Mouse (Mus musculus) lung, embryonic 14.5 days (tissue): ENCODE measurements around the gene Rab4b. TPM values are rescaled to one million over a fixed set of nuclear protein-coding genes. Genes with fewer than 3 reads are reported as not detected.

Experiments used
- ATAC-seq: fragments of 200-750 bp; cut with Nextera tagmentation; 2 replicates; pipeline ENCODE4 v1.8.0; 2017; ENCODE audit warnings: mild to moderate bottlenecking, moderate TSS enrichment, moderate library complexity; ENCODE audit not compliant: insufficient read depth
- DNase-seq: peaks from one replicate; pipeline ENCODE4 v3.0.0-alpha.2; 2015
- H3K27ac ChIP-seq: fragments of 300-500 bp; sonication (generic); 2 replicates; pipeline ENCODE4 v1.5.1; 2014; ENCODE audit warnings: low read depth, mild to moderate bottlenecking, moderate library complexity
- H3K27me3 ChIP-seq: fragments of 300-500 bp; sonication (generic); 2 replicates; pipeline ENCODE4 v1.6.1; 2014; ENCODE audit warnings: low read length, control low read depth; ENCODE audit not compliant: insufficient read depth
- H3K36me3 ChIP-seq: fragments of 300-500 bp; sonication (generic); 2 replicates; pipeline ENCODE4 v1.6.1; 2014; ENCODE audit warnings: control low read depth; ENCODE audit not compliant: insufficient read depth
- H3K4me1 ChIP-seq: fragments of 300-500 bp; sonication (generic); 2 replicates; pipeline ENCODE4 v1.6.1; 2014; ENCODE audit warnings: antibody characterized with exemption, control low read depth; ENCODE audit not compliant: insufficient read depth
- H3K4me2 ChIP-seq: fragments of 300-500 bp; sonication (generic); 2 replicates; pipeline ENCODE4 v1.6.1; 2014; ENCODE audit warnings: mild to moderate bottlenecking
- H3K4me3 ChIP-seq: fragments of 300-500 bp; sonication (generic); 2 replicates; pipeline ENCODE4 v1.5.1; 2014; ENCODE audit warnings: low read depth, low read length
- H3K9ac ChIP-seq: fragments of 300-500 bp; sonication (generic); 2 replicates; pipeline ENCODE4 v1.6.1; 2014
- H3K9me3 ChIP-seq: fragments of 300-500 bp; sonication (generic); 2 replicates; pipeline ENCODE4 v1.6.1; 2016; ENCODE audit warnings: low read depth, low read length, control low read depth
- CTCF ChIP-seq: IDR thresholded peaks from 2 replicates; pipeline ENCODE4 v1.5.1; 2016; ENCODE audit warnings: antibody characterized with exemption, low read depth
- WGBS: fragments of 180-500 bp; shearing (Covaris S2); extraction: QIAGEN DNeasy Blood & Tissue Kit; methylation state at CpG from one replicate; pipeline ENCODE4 v1.1.7; 2014; 5-methylcytosine and 5-hydroxymethylcytosine counted together
- polyA plus RNA-seq: library from polyadenylated mRNA; unstranded; fragments of >200 nt; fragmentation: Nextera tagmentation; extraction: Ambion mirVana; gene quantifications from 2 replicates; pipeline ENCODE4 v1.2.1, GENCODE M21; 2014

Gene Rab4b
- polyA plus RNA-seq, 1 experiment from 2014 or later: 62.1 TPM

DNA sequence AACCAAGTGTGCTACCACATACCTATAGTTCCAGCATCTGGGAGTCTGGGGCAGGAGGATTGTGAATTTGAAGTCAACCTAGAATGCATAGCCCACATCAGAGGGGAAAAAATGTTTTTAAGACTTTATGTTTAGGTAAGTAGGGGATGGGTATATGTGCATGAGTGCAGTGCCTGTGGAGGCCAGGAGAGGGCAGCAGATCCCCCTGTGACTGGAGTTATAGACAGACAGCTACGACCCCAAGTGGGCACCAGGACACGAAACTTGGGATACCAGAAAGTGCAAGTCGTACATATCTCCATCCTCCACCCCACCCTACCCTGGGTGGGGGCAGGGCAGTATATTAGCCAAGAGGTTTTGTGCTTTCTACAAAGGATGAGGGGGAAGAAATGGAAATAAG lies 6.3 kb upstream of the Rab4b start:
- Histone ChIP-seq H3K27me3 (no peaks in the 10 kb centered on the region), H3K36me3 (peaks cover 72% of the 10 kb centered on the region), H3K4me2 (no peak overlapping the region), H3K4me3 (no peak overlapping the region), H3K4me1 (no peaks in the 10 kb centered on the region), H3K9ac (no peak overlapping the region), H3K9me3 (no peaks in the 10 kb centered on the region), H3K27ac (no peak overlapping the region)
- TF ChIP-seq CTCF: peak; percentile 79
- DNase-seq: peak; percentile 71
- ATAC-seq: no peak
- 66% methylated on average over 3 of the region's 3 CpGs for WGBS

DNA sequence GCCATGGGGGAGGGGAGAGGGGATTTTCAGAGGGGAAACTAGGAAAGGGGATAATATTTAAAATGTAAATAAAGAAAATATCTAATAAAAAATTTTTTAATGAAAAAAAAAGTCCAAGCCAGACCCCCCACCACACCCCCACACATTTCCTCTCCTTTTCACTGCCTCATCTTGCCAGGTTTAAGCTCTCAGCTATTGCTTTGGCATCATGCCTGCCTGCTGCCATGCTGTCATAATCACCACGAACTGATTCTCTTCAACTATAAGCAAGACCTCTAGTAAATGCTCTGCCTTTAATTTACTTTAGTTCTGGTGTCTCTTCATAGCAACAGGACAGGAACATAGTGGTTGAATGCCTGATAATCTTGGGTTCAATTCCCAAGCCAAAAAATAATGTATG lies 3.8 kb upstream of the Rab4b start:
- Histone ChIP-seq H3K27ac (peak overlapping the region; percentile 91; the same call in 1 of the 2 replicates), H3K9me3 (no peaks in the 10 kb centered on the region), H3K4me1 (peaks cover 9% of the 10 kb centered on the region), H3K9ac (no peak overlapping the region), H3K4me2 (no peak overlapping the region), H3K27me3 (no peaks in the 10 kb centered on the region), H3K36me3 (peaks cover 47% of the 10 kb centered on the region), H3K4me3 (no peak overlapping the region)
- DNase-seq (no peak), ATAC-seq (no peak)
- 62% methylated on average over 1 of the region's 1 CpGs for WGBS
- TF ChIP-seq CTCF: no peak

DNA sequence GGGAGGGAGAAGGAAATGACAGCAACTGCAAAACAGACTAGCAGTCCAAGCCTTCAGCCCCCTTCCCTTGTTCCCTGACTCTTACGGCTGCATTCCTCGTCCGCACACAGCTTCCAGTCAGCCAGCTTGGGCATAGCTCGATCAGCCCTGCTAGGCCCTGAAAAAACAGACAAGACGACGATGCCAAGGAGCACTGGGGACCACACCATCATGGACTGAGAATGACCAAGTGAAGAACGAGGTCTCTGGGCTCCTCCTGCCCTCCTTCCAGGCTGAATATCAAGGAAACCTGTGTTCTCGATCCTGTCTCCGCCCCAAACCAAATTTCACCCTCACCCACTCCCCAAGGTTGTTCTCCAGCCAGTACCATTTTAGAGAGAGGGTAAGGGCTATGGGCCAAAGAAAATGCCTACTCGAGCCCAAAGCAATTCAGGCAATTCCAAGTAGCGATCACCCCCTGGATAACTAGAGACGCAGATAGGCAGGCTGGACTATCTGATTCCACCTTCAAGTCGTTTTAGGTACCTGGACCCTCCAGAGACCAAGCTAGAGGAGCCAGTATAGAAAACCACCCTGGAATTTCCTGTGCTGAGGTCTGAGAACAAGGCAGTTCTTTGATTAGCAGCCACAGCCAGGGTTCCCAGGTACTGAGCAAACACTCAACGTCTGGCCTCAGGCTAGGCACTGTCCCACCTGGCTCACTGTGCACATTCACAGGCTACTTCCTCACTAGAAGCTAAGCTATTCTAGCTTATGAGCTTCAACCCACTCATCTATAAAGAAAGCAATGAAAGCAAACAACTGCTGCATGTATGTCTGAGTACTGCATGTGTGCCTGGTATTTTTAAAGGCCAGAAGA lies 2.4 kb upstream of the Rab4b start, which contains the start of the genes Gm21983 and Mia:
TSS of gene Gm21983 (minus strand) at position 250 of the 859 bp plus-strand sequence.
TSS of gene Mia (minus strand) at position 321 of the 859 bp plus-strand sequence.
- ATAC-seq: peak; percentile 4; the same call in 1 of the 2 replicates
- WGBS: 46% methylated on average over 14 of the region's 14 CpGs
- H3K4me3 ChIP-seq: peak within 1 kb of the TSS; percentile 61
- peaks cover 9% of the 10 kb centered on the region for H3K4me1 ChIP-seq
- no peaks in the 10 kb centered on the region for H3K9me3 ChIP-seq
- no peaks in the 10 kb centered on the region for H3K27me3 ChIP-seq
- peaks cover 33% of the 10 kb centered on the region for H3K36me3 ChIP-seq
- peak within 1 kb of the TSS; percentile 92 for H3K27ac ChIP-seq
- DNase-seq: peak; percentile 76
- TF ChIP-seq CTCF: no peak
- peak within 1 kb of the TSS; percentile 67 for H3K4me2 ChIP-seq
- H3K9ac ChIP-seq: peak within 1 kb of the TSS; percentile 36

DNA sequence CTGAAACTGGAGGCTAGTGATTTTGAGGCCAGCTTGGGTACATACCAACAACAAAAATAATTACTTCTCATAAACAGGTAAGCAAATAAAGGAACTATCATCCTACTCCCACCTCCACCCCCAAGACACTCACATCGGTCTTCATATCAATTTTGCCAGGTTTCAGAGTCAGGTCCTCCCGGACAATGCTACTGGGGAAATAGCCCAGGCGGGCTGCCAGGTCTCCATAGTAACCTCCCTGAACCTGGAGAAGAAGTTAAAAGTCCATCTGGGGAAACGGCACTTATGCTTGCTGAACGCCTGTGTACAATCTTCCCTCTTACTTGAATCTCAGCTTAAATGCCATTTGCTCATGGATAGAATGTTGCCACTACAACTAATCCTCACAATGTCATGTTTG lies 1.3 kb upstream of the Rab4b start:
- no peak for TF ChIP-seq CTCF
- WGBS: 33% methylated on average over 5 of the region's 5 CpGs
- DNase-seq: peak; percentile 70
- Histone ChIP-seq H3K4me3 (peak overlapping the region; percentile 61), H3K27me3 (no peaks in the 10 kb centered on the region), H3K27ac (peak overlapping the region; percentile 92), H3K9me3 (no peaks in the 10 kb centered on the region), H3K4me2 (peak overlapping the region; percentile 67), H3K4me1 (peaks cover 9% of the 10 kb centered on the region), H3K9ac (peak overlapping the region; percentile 36; the same call in 1 of the 2 replicates), H3K36me3 (peaks cover 26% of the 10 kb centered on the region)
- no peak for ATAC-seq

DNA sequence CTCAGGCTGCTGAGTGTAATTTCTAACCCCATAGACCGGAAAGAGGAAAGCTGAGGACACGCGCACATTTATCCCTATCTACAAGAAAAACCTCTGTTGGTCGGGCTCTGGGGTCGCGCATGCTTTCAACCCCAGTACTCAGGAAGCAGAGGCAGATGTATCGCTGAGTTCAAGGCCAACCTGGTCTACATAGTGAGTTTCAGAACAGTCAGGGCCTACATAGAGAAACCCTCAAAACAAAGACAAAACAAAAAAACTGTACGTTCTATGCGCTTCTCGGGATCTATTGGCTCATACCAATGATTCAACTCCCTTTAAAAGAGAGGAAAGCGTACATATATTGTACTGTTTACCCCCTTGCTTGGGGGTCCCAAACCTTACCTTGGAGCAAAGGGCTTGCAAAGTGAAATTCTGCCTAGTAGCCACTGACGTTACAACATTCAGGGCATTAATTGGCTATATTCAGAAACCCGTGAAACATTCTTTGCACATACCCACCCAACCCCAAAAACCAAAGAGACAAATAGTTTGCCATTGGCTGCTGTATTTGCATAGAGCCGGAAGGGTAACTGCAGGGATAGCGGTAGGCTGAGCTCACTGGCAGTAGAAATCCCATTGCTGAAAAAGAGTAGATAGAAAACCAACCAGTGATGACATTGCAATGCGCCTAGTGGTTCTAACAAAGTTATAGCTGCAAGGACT lies 672 bp upstream of the Rab4b start:
- peak overlapping the region; percentile 32; the same call in 1 of the 2 replicates for H3K9ac ChIP-seq

DNA sequence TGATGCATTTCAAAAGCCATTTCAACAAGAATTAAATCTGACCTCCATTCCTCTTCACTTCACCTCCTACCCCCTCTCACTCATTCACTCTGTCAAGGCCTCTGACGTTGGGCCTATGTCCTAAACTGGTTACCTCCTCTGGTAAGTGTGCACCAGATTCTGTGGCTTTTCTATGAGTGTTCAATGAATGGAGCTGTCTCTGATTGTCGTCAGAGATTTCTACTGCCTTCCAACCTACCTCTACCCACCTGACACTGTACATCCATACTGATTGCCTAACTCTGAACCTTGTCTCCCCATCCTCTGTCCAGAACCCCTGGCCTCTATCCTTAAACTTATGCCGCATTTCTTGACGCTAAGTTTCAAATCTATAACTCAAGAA lies 763 bp downstream of the Rab4b start:
- Histone ChIP-seq H3K36me3 (peaks cover 27% of the 10 kb centered on the region), H3K4me1 (peaks cover 9% of the 10 kb centered on the region), H3K4me2 (peak overlapping the region; percentile 67), H3K27ac (peak overlapping the region; percentile 92), H3K9me3 (no peaks in the 10 kb centered on the region), H3K27me3 (no peaks in the 10 kb centered on the region), H3K4me3 (peak overlapping the region; percentile 61), H3K9ac (peak overlapping the region; percentile 48)
- no peak for DNase-seq
- TF ChIP-seq CTCF: no peak
- no peak for ATAC-seq
- 12% methylated on average over 4 of the region's 4 CpGs for WGBS

More for the DNA sequence above, 672 bp upstream of the Rab4b start:
- no peak for DNase-seq
- H3K9me3 ChIP-seq: no peaks in the 10 kb centered on the region
- 39% methylated on average over 16 of the region's 16 CpGs for WGBS
- peak overlapping the region; percentile 61 for H3K4me3 ChIP-seq
- H3K36me3 ChIP-seq: peaks cover 26% of the 10 kb centered on the region; the same call in 1 of the 2 replicates
- ATAC-seq: no peak
- peaks cover 9% of the 10 kb centered on the region for H3K4me1 ChIP-seq
- peak overlapping the region; percentile 67 for H3K4me2 ChIP-seq
- H3K27ac ChIP-seq: peak overlapping the region; percentile 92
- H3K27me3 ChIP-seq: no peaks in the 10 kb centered on the region
- no peak for TF ChIP-seq CTCF

DNA sequence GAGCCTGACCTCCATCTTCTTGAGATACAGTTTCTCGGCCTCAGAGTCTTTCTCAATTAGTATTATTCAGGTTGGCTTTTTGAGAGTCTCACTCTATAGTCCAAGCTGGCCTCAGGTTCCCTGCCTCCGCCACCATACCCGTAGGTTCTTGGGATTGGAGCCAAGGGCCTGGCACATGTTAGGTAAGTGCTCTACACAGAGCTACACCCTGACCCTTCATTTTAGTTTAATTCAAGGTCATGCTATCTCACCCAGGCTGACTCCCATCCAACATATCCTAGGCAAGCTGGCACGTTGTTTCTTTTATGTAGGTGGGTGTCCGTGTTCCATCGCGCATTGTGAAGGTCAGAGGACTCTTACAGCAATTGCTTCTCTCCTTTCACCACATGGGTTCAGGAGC lies 3.8 kb downstream of the Rab4b start:
- Histone ChIP-seq H3K36me3 (peaks cover 49% of the 10 kb centered on the region), H3K9ac (no peak overlapping the region), H3K4me3 (no peak overlapping the region), H3K4me2 (no peak overlapping the region), H3K27ac (no peak overlapping the region), H3K9me3 (no peaks in the 10 kb centered on the region), H3K27me3 (no peaks in the 10 kb centered on the region), H3K4me1 (peaks cover 9% of the 10 kb centered on the region)
- 91% methylated on average over 7 of the region's 7 CpGs for WGBS
- ATAC-seq (no peak), DNase-seq (no peak)
- no peak for TF ChIP-seq CTCF
